Mouse (Mus musculus): Measurements from ENCODE around the gene Ptgfrn.

- TF ChIP-seq CTCF (IDR thresholded peaks at IDR 0.05; ENCODE audit: insufficient read depth, low read length) (no peak), POLR2A (IDR thresholded peaks at IDR 0.05; ENCODE audit: borderline replicate concordance, extremely low read depth, low read depth, low read length) (no peak)
These were observed 38.5 kb downstream of the Ptgfrn start for GRCm38 (mm10) chr3:101071576-101071975.

Data from lung, adult 2 months (tissue).